Mouse (Mus musculus) adrenal gland, adult 8-10 months (tissue): ENCODE measurements around the gene Ilk. TPM values are rescaled to one million over a fixed set of nuclear protein-coding genes. Genes with fewer than 3 reads are reported as not detected.
"Not testable (repeated sequence)": the region's sequence is repeated elsewhere in the genome, so short reads cannot be mapped to it uniquely, and the experiment has no call there.

Experiments
- DNase-seq: peaks from one replicate; pipeline ENCODE4 v3.0.0; 2022
- total RNA-seq, 4 experiments: library from RNA; stranded (reverse); gene quantifications; 2 replicates each; pipeline ENCODE4 v1.2.4; 2022

Ilk gene
- total RNA-seq, 4 experiments from 2014 or later = 127 to 155 (median 137) TPM

- DNase-seq = not testable (repeated sequence)
These were observed 7.0 kb downstream of the Ilk start for GRCm38 (mm10) chr7:105743246-105743925.

GRCm38 (mm10) chr7:105743926-105744590, 7.7 kb downstream of the Ilk start, which contains the start of gene Taf10:
Taf10 (minus strand) TSS chr7:105744361.
- DNase-seq = peak; percentile 83

- DNase-seq = no peak
These were observed 11.4 kb downstream of the Ilk start for GRCm38 (mm10) chr7:105747776-105748175.

- DNase-seq = peak; percentile 93
These were observed 15.4 kb downstream of the Ilk start, which contains the start of gene Tpp1 for GRCm38 (mm10) chr7:105751491-105752433. Tpp1 (minus strand) TSS chr7:105752235.

GRCm38 (mm10) chr7:105752716-105753115, 16.3 kb downstream of the Ilk start:
- DNase-seq = no peak

- no peak for DNase-seq
These were observed 16.9 kb downstream of the Ilk start for GRCm38 (mm10) chr7:105753281-105753680.

- DNase-seq = no peak
These were observed 25.6 kb downstream of the Ilk start for GRCm38 (mm10) chr7:105761813-105762484.

GRCm38 (mm10) chr7:105762517-105763270, 26.3 kb downstream of the Ilk start:
- DNase-seq = no peak

GRCm38 (mm10) chr7:105764331-105764730, 27.9 kb downstream of the Ilk start:
- DNase-seq = no peak

- no peak for DNase-seq
These were observed 31.4 kb downstream of the Ilk start for GRCm38 (mm10) chr7:105767729-105768165.

GRCm38 (mm10) chr7:105769959-105770358, 33.6 kb downstream of the Ilk start:
- no peak for DNase-seq

- DNase-seq = no peak
These were observed 35.9 kb downstream of the Ilk start for GRCm38 (mm10) chr7:105772331-105772730.

GRCm38 (mm10) chr7:105773041-105773440, 36.6 kb downstream of the Ilk start:
- no peak for DNase-seq

GRCm38 (mm10) chr7:105774661-105775060, 38.3 kb downstream of the Ilk start:
- DNase-seq = no peak

- no peak for DNase-seq
These were observed 39.6 kb downstream of the Ilk start for GRCm38 (mm10) chr7:105776026-105776425.

GRCm38 (mm10) chr7:105777316-105777715, 40.9 kb downstream of the Ilk start:
- no peak for DNase-seq

- peak; percentile 39 for DNase-seq
These were observed 41.6 kb downstream of the Ilk start for GRCm38 (mm10) chr7:105777797-105778552.

- no peak for DNase-seq
These were observed 42.3 kb downstream of the Ilk start for GRCm38 (mm10) chr7:105778553-105779265.

GRCm38 (mm10) chr7:105783861-105784260, 47.5 kb downstream of the Ilk start:
- no peak for DNase-seq

- no peak for DNase-seq
These were observed 48.2 kb downstream of the Ilk start for GRCm38 (mm10) chr7:105784556-105784955.
